Mouse (Mus musculus): ENCODE data around the gene Uaca. TPM values are rescaled to one million over a fixed set of nuclear protein-coding genes. Genes with fewer than 3 reads are reported as not detected.

Uaca gene
- polyA plus RNA-seq, 1 experiment from 2014 or later: 15.2 TPM

GRCm38 (mm10) chr9:60899201-60899600 is 104.9 kb downstream of the Uaca start:
- Histone ChIP-seq H3K9ac (no peak overlapping the region), H3K4me1 (replicated peaks; ENCODE audit: control insufficient read depth, insufficient read depth, low read length) (peaks cover 10% of the 10 kb centered on the region; the same call in 1 of the 2 replicates), H3K4me2 (replicated peaks) (no peak overlapping the region), H3K27ac (no peak overlapping the region), H3K9me3 (ENCODE audit: control insufficient read depth, low read length) (no peaks in the 10 kb centered on the region), H3K4me3 (replicated peaks; ENCODE audit: low read length) (no peak overlapping the region), H3K36me3 (replicated peaks; ENCODE audit: control insufficient read depth, insufficient read depth) (no peaks in the 10 kb centered on the region), H3K27me3 (ENCODE audit: control insufficient read depth, insufficient read depth, low read length) (peaks cover 8% of the 10 kb centered on the region; the same call in 1 of the 2 replicates)
- ATAC-seq (ENCODE audit: low FRiP score) (no peak), DNase-seq (ENCODE audit: low spot score) (no peak)
- 39% methylated on average over 4 of the region's 4 CpGs for WGBS

GRCm38 (mm10) chr9:60899797-60900459 is 105.6 kb downstream of the Uaca start:
- 75% methylated on average over 3 of the region's 3 CpGs for WGBS
- peaks cover 8% of the 10 kb centered on the region; the same call in 1 of the 2 replicates for H3K27me3 ChIP-seq (ENCODE audit: control insufficient read depth, insufficient read depth, low read length)
- ATAC-seq (ENCODE audit: low FRiP score): no peak
- H3K27ac ChIP-seq: no peak overlapping the region
- no peak overlapping the region for H3K4me2 ChIP-seq (replicated peaks)
- H3K9me3 ChIP-seq (ENCODE audit: control insufficient read depth, low read length): no peaks in the 10 kb centered on the region
- H3K4me3 ChIP-seq (replicated peaks; ENCODE audit: low read length): no peak overlapping the region
- H3K9ac ChIP-seq: no peak overlapping the region
- no peaks in the 10 kb centered on the region for H3K36me3 ChIP-seq (replicated peaks; ENCODE audit: control insufficient read depth, insufficient read depth)
- H3K4me1 ChIP-seq (replicated peaks; ENCODE audit: control insufficient read depth, insufficient read depth, low read length): peaks cover 10% of the 10 kb centered on the region; the same call in 1 of the 2 replicates
- DNase-seq (ENCODE audit: low spot score): no peak

- Histone ChIP-seq H3K27me3 (ENCODE audit: control insufficient read depth, insufficient read depth, low read length) (no peaks in the 10 kb centered on the region), H3K4me1 (replicated peaks; ENCODE audit: control insufficient read depth, insufficient read depth, low read length) (no peaks in the 10 kb centered on the region)
- WGBS: 90% methylated on average over 1 of the region's 1 CpGs
These were observed 117.9 kb downstream of the Uaca start for GRCm38 (mm10) chr9:60912266-60912665.

GRCm38 (mm10) chr9:60913626-60914025 is 119.3 kb downstream of the Uaca start:
- no peaks in the 10 kb centered on the region for H3K27me3 ChIP-seq (ENCODE audit: control insufficient read depth, insufficient read depth, low read length)
- WGBS: 88% methylated on average over 3 of the region's 3 CpGs
- no peaks in the 10 kb centered on the region for H3K36me3 ChIP-seq (replicated peaks; ENCODE audit: control insufficient read depth, insufficient read depth)
- ATAC-seq (ENCODE audit: low FRiP score) (no peak), DNase-seq (ENCODE audit: low spot score) (no peak)
- no peak overlapping the region for H3K4me2 ChIP-seq (replicated peaks)
- H3K9me3 ChIP-seq (ENCODE audit: control insufficient read depth, low read length): no peaks in the 10 kb centered on the region
- H3K27ac ChIP-seq: no peak overlapping the region
- H3K9ac ChIP-seq: no peak overlapping the region
- no peaks in the 10 kb centered on the region for H3K4me1 ChIP-seq (replicated peaks; ENCODE audit: control insufficient read depth, insufficient read depth, low read length)
- H3K4me3 ChIP-seq (replicated peaks; ENCODE audit: low read length): no peak overlapping the region

More at GRCm38 (mm10) chr9:60912266-60912665, 117.9 kb downstream of the Uaca start:
- Histone ChIP-seq H3K36me3 (replicated peaks; ENCODE audit: control insufficient read depth, insufficient read depth) (no peaks in the 10 kb centered on the region), H3K27ac (no peak overlapping the region), H3K9ac (no peak overlapping the region), H3K9me3 (ENCODE audit: control insufficient read depth, low read length) (no peaks in the 10 kb centered on the region), H3K4me2 (replicated peaks) (no peak overlapping the region), H3K4me3 (replicated peaks; ENCODE audit: low read length) (no peak overlapping the region)
- DNase-seq (ENCODE audit: low spot score) (no peak), ATAC-seq (ENCODE audit: low FRiP score) (no peak)

- Histone ChIP-seq H3K4me2 (replicated peaks) (no peak overlapping the region), H3K27ac (no peak overlapping the region), H3K27me3 (ENCODE audit: control insufficient read depth, insufficient read depth, low read length) (no peaks in the 10 kb centered on the region), H3K36me3 (replicated peaks; ENCODE audit: control insufficient read depth, insufficient read depth) (no peaks in the 10 kb centered on the region), H3K9ac (no peak overlapping the region), H3K9me3 (ENCODE audit: control insufficient read depth, low read length) (no peaks in the 10 kb centered on the region), H3K4me3 (replicated peaks; ENCODE audit: low read length) (no peak overlapping the region), H3K4me1 (replicated peaks; ENCODE audit: control insufficient read depth, insufficient read depth, low read length) (no peaks in the 10 kb centered on the region)
- WGBS: 47% methylated on average over 8 of the region's 8 CpGs
- DNase-seq (ENCODE audit: low spot score) (no peak), ATAC-seq (ENCODE audit: low FRiP score) (no peak)
These were observed 125.8 kb downstream of the Uaca start for GRCm38 (mm10) chr9:60919936-60920672.

DNA sequence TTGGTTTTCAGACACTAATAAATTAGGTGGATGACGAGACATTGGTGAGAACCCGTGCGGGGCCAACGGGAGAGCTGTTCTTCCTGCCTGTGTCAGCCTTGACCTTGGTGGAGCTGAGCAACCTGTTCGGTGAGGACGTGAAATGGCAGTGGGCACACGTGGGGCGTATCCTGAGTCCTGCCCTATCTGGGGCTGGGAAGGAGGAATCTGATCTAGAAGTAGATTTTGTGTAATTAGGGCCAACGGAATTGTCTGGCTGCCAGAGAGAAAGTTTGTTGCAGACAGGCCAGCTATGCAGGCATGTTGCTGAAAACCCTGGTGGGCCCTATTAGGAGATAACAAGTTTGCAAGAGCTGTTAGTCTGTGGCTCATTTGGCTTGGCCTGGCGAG is 126.3 kb downstream of the Uaca start:
- no peak overlapping the region for H3K9ac ChIP-seq
- H3K27ac ChIP-seq: no peak overlapping the region
- no peaks in the 10 kb centered on the region for H3K36me3 ChIP-seq (replicated peaks; ENCODE audit: control insufficient read depth, insufficient read depth)
- 77% methylated on average over 10 of the region's 10 CpGs for WGBS
- H3K4me3 ChIP-seq (replicated peaks; ENCODE audit: low read length): no peak overlapping the region
- no peak for ATAC-seq (ENCODE audit: low FRiP score)
- DNase-seq (ENCODE audit: low spot score): no peak
- H3K9me3 ChIP-seq (ENCODE audit: control insufficient read depth, low read length): no peaks in the 10 kb centered on the region
- H3K4me2 ChIP-seq (replicated peaks): no peak overlapping the region
- H3K27me3 ChIP-seq (ENCODE audit: control insufficient read depth, insufficient read depth, low read length): no peaks in the 10 kb centered on the region
- H3K4me1 ChIP-seq (replicated peaks; ENCODE audit: control insufficient read depth, insufficient read depth, low read length): no peaks in the 10 kb centered on the region

DNA sequence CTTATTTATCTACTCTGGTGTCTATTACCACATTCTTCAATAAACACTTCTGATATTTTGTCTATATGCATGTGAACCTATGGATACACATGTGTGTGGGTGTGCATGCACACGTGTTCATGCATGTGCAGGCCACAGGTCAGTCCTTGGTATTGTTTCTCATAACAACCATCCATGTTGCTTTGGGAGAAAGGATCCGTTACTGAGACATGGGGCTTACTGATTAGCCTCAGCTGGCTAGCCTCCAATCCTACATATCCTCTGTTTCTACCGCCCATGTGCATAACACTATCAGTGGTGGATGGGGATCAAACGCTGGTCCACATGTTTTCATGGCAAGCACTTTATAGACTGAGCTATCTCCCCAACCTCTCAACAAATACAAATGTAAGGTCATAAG is 126.9 kb downstream of the Uaca start:
- Histone ChIP-seq H3K36me3 (replicated peaks; ENCODE audit: control insufficient read depth, insufficient read depth) (no peaks in the 10 kb centered on the region), H3K27ac (no peak overlapping the region), H3K4me2 (replicated peaks) (no peak overlapping the region), H3K9ac (no peak overlapping the region), H3K9me3 (ENCODE audit: control insufficient read depth, low read length) (no peaks in the 10 kb centered on the region), H3K4me3 (replicated peaks; ENCODE audit: low read length) (no peak overlapping the region), H3K27me3 (ENCODE audit: control insufficient read depth, insufficient read depth, low read length) (no peaks in the 10 kb centered on the region), H3K4me1 (replicated peaks; ENCODE audit: control insufficient read depth, insufficient read depth, low read length) (0 out of 2 replicates have a peak, but pooled peaks cover 2% of the 10 kb centered on the region)
- ATAC-seq (ENCODE audit: low FRiP score) (no peak), DNase-seq (ENCODE audit: low spot score) (no peak)
- WGBS: 88% methylated on average over 4 of the region's 4 CpGs

DNA sequence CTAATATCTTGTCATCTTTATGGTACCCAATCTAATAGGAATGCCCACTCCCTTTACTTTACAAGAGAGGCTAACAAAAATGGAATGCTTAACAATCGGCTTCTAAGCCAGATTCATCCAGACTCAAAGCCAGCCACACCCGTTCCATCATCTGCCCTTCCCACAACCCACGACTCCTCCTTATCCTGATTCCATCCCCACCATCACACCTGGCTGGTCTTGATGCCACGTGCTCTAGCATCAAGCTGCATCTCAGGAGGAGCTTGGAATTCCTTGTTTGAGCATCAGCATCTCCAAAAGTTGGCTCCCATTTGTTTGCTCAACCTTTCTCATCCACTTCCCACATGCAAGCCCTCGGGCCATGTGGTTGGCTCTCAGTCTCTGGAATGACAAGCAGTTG is 127.5 kb downstream of the Uaca start:
- ATAC-seq (ENCODE audit: low FRiP score) (no peak), DNase-seq (ENCODE audit: low spot score) (no peak)
- 87% methylated on average over 5 of the region's 5 CpGs for WGBS
- no peak overlapping the region for H3K4me3 ChIP-seq (replicated peaks; ENCODE audit: low read length)
- H3K36me3 ChIP-seq (replicated peaks; ENCODE audit: control insufficient read depth, insufficient read depth): no peaks in the 10 kb centered on the region
- H3K4me1 ChIP-seq (replicated peaks; ENCODE audit: control insufficient read depth, insufficient read depth, low read length): 0 out of 2 replicates have a peak, but pooled peaks cover 2% of the 10 kb centered on the region
- H3K27ac ChIP-seq: no peak overlapping the region
- no peaks in the 10 kb centered on the region for H3K27me3 ChIP-seq (ENCODE audit: control insufficient read depth, insufficient read depth, low read length)
- H3K4me2 ChIP-seq (replicated peaks): no peak overlapping the region
- no peak overlapping the region for H3K9ac ChIP-seq
- H3K9me3 ChIP-seq (ENCODE audit: control insufficient read depth, low read length): no peaks in the 10 kb centered on the region

DNA sequence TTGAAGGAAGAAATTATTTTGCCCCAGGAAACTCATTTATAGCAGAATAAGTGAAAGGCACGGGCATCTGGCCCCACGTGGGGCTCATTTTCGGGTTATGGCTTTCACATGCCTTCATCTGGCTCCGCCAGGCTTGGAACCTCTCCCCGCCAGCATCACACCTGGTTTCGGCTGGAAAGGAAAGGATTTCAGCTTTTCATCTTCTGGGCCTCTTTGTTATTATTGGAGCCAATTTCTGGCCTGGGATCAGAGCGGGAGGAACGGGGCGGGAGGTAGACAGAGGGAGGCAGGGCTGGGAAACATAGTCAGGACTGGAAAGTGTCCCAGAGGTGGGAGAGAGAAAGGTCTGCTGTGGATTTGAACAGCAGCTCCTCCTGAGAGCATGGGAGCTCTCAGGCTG is 132.0 kb downstream of the Uaca start:
- DNase-seq (ENCODE audit: low spot score) (no peak), ATAC-seq (ENCODE audit: low FRiP score) (no peak)
- no peaks in the 10 kb centered on the region for H3K9me3 ChIP-seq (ENCODE audit: control insufficient read depth, low read length)
- H3K36me3 ChIP-seq (replicated peaks; ENCODE audit: control insufficient read depth, insufficient read depth): no peaks in the 10 kb centered on the region
- no peak overlapping the region for H3K9ac ChIP-seq
- no peak overlapping the region for H3K4me2 ChIP-seq (replicated peaks)
- H3K4me1 ChIP-seq (replicated peaks; ENCODE audit: control insufficient read depth, insufficient read depth, low read length): 0 out of 2 replicates have a peak, but pooled peaks cover 2% of the 10 kb centered on the region
- no peaks in the 10 kb centered on the region for H3K27me3 ChIP-seq (ENCODE audit: control insufficient read depth, insufficient read depth, low read length)
- no peak overlapping the region for H3K27ac ChIP-seq
- WGBS: 68% methylated on average over 9 of the region's 9 CpGs
- no peak overlapping the region for H3K4me3 ChIP-seq (replicated peaks; ENCODE audit: low read length)
